Mouse (Mus musculus): ENCODE results near the gene Tbx1.

The Tbx1 gene

GRCm38 (mm10) chr16:18589080-18589621, 1.3 kb downstream of the Tbx1 start:
- no peak for DNase-seq (ENCODE audit: extremely low read depth, insufficient read length, low spot score)

GRCm38 (mm10) chr16:18588738-18589055, 1.8 kb downstream of the Tbx1 start:
- no peak for DNase-seq (ENCODE audit: extremely low read depth, insufficient read length, low spot score)

DNA sequence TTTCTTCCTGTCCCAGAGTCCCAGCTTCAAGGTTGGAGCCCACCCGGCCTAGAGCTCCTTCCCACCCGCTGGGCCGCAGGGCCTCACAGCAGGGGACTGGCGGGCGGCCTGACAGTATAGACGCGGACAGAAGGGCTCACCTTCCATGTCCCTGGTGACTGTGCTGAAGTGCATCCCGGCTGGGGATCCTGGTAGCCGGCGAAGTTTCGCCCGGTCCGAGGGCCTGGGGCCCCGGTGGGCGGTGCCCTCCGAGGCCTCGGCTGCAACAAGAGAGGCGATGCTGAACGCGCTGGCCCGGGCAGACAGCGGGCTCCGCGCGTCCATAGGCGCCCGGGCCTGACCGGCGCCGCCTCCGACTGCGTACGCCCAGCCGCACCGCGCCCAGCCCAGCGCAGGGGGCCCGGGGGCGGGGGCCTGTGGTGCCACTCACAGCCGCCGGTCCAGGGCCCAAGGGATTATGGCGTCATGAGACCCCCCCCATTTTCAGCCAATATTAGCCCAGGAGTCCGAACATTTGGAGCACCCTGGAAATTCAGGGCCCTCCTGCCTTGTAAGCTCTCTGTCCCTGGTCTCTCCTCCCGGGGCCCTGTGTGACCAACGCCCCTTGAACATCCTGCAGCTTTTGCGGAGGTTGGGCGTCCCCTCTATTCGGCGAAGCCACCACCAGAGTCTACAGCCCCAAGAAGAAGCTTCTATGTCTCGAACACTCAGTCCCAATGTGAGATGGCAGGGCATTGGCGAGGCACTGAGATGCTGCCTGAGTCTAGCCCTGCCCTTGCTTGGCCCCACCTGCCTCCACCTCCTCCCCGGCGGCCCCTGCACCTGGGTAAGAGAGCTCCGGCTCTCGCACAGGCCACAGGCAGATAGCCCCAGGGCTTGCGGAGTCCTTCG, 2.4 kb downstream of the Tbx1 start:
- DNase-seq (ENCODE audit: extremely low read depth, insufficient read length, low spot score): no peak

- no peak for DNase-seq (ENCODE audit: extremely low read depth, insufficient read length, low spot score)
These were observed 3.4 kb downstream of the Tbx1 start for GRCm38 (mm10) chr16:18586906-18587546.

DNA sequence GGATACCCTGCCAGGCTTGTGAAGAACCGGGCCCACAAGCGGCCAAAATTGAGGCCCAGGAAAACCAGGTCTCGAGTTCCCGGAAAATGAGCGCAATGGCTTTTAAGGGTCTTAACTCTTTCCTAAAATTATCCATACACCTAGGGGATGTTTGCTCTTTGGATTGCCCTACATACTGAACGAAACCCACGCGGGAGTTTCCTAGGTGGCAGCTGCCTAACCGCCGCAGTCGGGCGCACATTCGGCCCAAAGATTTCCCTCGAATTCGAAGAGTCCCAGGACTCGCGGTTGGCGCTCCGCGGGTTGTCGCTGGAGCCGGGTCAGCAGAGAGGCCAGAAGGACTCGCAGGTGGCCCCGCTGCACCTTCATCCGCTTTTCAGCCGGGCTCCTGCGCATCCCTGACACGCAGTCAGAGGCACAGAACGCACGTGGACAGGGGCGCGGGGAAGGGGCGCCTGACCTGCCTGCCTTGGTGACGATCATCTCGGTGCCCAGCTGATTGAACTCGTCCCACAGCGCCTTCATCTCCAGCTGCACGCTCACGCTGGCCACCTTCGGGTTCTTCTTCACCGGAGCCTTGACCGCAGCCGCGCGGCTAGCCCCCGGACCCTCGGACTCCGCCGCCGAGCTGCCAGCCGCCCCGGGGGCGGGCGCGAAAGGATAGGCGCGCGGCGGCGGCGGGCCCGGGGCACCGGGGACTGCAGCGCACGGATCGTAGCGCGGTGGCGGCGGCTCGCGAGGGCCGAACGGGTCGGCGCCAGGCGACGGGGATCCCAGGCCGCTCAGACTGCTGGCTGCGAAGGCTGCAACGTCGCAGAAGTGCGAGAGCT, 4.2 kb downstream of the Tbx1 start:
- no peak for DNase-seq (ENCODE audit: extremely low read depth, insufficient read length, low spot score)

DNA sequence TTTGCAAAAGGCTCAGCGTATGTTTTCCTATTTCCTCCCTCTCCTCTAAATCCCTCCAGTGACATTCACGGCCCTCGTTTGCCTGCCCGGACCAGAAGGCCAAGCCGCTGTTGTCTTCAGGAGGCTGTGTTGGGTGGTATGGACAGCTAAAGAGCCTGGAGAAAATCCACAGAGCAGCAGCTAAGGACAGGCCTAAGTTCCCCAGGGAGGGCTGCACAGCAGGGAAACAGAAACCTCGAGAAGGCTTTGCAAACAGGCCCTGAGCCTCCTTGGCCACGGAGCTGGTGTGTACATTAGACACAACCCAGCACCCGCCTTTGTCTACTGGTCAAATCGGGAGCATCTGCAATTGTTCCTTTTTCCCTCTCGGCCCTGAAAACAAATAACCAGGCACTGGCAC, 4.8 kb downstream of the Tbx1 start:
- DNase-seq (ENCODE audit: extremely low read depth, insufficient read length, low spot score): no peak

GRCm38 (mm10) chr16:18584901-18585510, 5.5 kb downstream of the Tbx1 start:
- no peak for DNase-seq (ENCODE audit: extremely low read depth, insufficient read length, low spot score)

- DNase-seq (ENCODE audit: extremely low read depth, insufficient read length, low spot score): no peak
These were observed 6.7 kb downstream of the Tbx1 start for GRCm38 (mm10) chr16:18583673-18584357.

DNA sequence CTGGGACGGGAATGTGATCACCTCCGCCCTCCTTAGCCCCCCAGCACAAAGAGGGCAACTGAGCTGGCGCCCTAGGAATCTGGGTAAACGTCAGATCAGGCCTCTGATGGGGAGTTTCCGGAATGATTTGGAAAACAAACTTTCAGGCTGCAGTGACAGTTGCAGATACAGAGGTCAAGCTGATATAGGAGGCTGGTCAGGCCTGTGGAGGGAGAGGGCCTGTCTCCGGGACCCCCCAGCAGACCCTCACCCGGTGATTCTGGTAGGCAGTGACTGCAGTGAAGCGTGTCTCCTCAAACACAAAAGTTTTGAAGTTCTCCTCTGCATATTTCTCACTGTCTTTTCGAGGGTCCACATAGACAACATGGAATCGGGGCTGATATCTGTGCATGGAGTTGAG, 7.3 kb downstream of the Tbx1 start:
- no peak for DNase-seq (ENCODE audit: extremely low read depth, insufficient read length, low spot score)

DNA sequence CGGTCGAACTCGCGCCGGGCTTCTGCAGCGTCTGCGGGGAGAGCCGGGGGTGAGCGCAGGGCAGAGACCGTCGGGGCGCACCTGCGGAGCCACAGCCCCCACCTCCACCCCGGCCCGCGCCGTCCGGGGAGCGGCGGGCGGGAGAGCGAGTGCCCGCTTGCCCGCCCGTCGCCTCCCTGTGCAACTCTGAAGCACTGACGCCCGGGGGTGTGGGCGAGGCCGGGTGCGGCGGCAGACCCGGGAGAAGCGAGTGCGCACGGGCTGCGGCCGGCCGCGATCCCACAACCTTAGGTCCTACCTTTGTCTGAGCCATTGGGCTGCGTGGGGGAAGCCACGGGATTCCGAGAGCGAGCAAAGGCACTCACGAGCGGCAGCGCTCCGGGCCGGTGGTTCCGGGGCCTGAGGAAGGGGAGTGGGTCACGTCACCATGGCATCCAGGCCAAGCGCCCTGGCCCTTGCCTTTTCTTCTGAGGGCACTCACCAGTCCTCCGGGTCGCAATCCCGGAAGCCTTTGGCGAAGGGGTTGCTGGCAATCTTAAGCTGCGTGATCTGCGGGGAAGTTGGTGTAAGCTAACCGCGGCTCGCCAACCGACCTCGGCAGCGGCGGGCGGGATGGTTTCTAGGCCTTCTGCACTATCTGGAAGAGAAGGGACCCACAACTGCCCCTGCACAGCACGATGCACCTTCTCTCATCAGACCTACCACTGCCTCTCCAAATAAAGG, 7.9 kb downstream of the Tbx1 start:
- DNase-seq (ENCODE audit: extremely low read depth, insufficient read length, low spot score): no peak

DNA sequence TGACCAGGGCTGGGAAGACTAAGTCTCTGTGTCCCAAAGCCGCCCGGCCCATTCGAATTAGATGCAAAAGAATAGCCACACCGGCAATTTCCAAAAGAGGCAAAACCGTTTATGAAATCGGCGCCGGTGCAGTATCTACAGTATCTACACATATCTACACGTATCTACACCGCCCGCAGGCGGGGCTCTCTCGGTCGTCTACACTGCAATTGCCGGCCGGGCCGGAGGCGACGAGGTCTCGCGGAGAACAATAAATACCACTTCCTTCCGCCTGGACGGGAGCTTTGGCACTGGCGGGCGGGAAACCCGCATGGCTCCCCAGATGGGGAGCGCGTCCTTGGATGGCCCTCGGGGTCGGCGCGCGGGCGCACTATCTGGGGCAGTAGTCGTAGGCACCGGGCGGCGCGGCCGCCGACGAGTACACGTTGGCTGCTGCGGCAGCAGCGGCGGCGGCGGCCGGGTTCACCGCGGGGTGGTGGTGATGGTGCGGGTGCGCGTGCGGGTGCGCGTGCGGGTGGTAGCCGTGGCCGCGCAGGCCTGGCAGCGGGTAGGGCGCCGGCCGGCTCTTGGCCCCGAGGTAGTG, 8.8 kb downstream of the Tbx1 start:
- DNase-seq (ENCODE audit: extremely low read depth, insufficient read length, low spot score): no peak

DNA sequence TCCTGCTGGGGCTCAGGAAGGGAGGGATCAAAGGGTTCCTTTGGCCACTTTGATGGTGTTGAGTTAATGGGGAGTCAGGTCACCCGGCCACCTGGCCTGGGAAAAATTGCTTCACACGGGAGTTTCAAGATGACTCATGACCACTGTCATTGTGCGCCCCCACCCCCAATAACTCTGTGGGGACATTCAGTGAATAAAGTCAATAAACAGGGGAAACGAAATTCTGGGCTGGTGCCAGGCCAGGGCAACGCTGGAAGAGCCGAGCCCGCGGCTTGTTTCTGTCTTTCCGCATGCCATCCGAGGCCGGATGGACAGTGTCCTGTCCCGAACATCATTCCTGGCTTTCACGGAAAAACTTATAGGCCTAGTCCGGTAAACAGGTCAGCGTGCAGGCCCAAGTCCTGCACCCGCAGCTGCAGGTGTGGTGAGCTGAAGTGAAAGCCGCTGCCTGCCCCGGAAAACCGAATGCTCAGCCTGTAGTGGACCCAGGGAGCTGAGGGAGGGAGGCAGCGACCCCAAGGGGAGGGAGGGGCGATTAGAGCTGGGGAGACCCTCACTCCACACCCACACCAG, 9.3 kb downstream of the Tbx1 start:
- no peak for DNase-seq (ENCODE audit: extremely low read depth, insufficient read length, low spot score)

DNA sequence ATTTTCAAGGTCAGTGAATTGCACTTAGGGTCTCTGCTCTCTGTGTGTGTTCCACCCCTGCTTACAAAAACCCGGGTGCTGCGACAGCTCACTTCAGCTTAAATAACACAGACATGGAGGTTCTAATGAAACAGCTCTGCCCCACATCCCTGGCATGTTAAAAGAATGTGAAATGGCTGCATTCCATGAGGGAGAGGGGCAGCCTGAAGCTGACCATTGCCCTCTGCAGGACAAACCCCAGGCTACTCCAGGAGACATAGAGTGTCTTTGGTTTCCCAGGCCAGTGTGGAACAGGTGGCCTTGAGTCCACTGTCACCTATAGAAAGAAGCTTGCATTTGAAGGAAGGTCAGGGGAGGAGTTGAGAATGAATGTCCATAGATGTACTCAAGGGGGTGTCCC, 10.1 kb downstream of the Tbx1 start:
- no peak for DNase-seq (ENCODE audit: extremely low read depth, insufficient read length, low spot score)

DNA sequence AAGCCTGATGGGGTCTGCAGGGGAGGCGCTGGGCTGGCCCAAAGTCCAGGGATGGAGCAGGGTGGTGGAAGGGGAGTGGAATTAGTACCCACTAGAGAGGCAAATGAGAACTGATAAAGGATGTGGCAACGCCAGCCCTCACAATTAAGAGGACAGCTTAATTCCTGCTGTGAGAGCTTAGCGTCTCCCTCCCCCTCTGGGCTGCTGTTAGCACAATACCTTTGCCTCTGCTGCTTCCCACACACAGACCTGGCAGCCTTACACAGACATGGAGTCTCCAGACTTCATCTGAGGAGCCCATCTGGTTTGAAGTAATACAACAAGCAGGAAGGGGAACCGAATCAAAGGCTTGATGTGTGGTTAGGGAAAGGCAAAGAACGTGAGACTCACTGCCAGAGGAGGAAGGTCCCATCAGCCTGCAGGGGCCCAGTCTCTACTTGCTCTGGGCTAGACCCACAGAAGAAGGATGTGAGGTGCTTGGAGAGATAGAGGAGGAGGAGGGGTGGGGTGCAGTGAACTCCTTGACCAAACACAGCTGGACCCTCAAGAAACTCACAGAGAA, 12.8 kb downstream of the Tbx1 start:
- no peak for DNase-seq (ENCODE audit: extremely low read depth, insufficient read length, low spot score)

- no peak for DNase-seq (ENCODE audit: extremely low read depth, insufficient read length, low spot score)
These were observed 13.4 kb downstream of the Tbx1 start for GRCm38 (mm10) chr16:18577071-18577470.

DNA sequence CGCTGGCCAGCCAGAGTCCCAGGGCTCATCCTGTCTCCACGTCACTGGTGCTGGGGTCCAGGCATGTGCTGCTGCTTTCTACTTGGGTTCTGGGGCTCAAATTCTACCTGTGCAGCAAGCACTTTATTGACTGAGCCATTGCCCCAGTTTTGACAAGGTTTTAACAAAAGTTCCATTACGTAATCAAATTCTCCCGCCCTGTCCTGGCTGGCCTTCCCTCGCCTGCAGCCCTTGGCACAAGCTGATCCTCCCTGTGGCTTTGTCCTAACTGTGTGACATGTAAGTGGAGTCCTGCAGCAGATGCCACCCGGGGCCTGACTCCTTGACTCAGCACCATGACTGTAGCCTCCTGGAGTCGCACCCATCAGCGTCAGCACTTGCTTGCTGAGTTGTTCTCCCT, 16.3 kb downstream of the Tbx1 start:
- DNase-seq (ENCODE audit: extremely low read depth, insufficient read length, low spot score): peak; percentile 75

GRCm38 (mm10) chr16:18568599-18568998, 21.9 kb downstream of the Tbx1 start:
- no peak for DNase-seq (ENCODE audit: extremely low read depth, insufficient read length, low spot score)

DNA sequence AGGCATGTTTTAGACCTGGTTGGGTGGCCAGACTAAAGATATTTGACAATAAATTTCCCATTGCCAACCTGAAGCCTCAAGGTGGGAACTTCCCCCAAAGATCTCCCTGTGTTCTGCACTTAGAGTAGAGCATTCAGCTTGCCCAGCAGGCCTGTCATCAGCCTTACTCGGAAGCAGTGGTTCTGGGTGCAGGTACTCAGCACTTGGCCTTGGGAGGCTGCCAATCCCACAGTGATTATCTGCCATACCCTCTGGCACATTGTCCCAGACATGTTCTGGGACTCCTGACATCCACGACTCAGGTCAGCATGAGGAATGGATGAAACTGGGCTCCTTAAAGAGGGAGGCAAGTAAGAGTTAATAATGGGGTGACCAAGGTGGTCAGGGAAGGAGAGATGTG, 26.0 kb downstream of the Tbx1 start:
- no peak for DNase-seq (ENCODE audit: extremely low read depth, insufficient read length, low spot score)

GRCm38 (mm10) chr16:18556461-18556860, 34.0 kb downstream of the Tbx1 start:
- no peak for DNase-seq (ENCODE audit: extremely low read depth, insufficient read length, low spot score)

Data from 3134 (cell line).